Mouse (Mus musculus) neural tube, embryonic 13.5 days (tissue): Measurements from ENCODE around the gene Fis1. TPM values are rescaled to one million over a fixed set of nuclear protein-coding genes. Genes with fewer than 3 reads are reported as not detected.

Source experiments
- ATAC-seq: fragments of 200-750 bp; cut with Nextera tagmentation; 2 replicates; pipeline ENCODE4 v1.8.0; 2017; ENCODE audit warnings: low read depth, mild to moderate bottlenecking, moderate TSS enrichment, moderate library complexity
- H3K27ac ChIP-seq: fragments of 300-500 bp; sonication (generic); replicated peaks from 2 replicates; pipeline ENCODE4 v1.5.1; 2015; ENCODE audit warnings: moderate library complexity, mild to moderate bottlenecking, inconsistent platforms
- H3K27me3 ChIP-seq: fragments of 300-500 bp; sonication (generic); 2 replicates; pipeline ENCODE4 v1.6.1; 2015; ENCODE audit warnings: mild to moderate bottlenecking, inconsistent platforms
- H3K36me3 ChIP-seq: fragments of 300-500 bp; sonication (generic); 2 replicates; pipeline ENCODE4 v1.6.1; 2015; ENCODE audit warnings: mild to moderate bottlenecking, inconsistent platforms
- H3K4me1 ChIP-seq: fragments of 300-500 bp; sonication (generic); replicated peaks from 2 replicates; pipeline ENCODE4 v1.6.1; 2015; ENCODE audit warnings: inconsistent platforms
- H3K4me2 ChIP-seq: fragments of 300-500 bp; sonication (generic); 2 replicates; pipeline ENCODE4 v1.6.1; 2015; ENCODE audit warnings: inconsistent platforms, mild to moderate bottlenecking, moderate library complexity
- H3K4me3 ChIP-seq: fragments of 300-500 bp; sonication (generic); 2 replicates; pipeline ENCODE4 v1.5.1; 2015; ENCODE audit warnings: mild to moderate bottlenecking, inconsistent platforms
- H3K9ac ChIP-seq: fragments of 300-500 bp; sonication (generic); 2 replicates; pipeline ENCODE4 v1.6.1; 2015; ENCODE audit warnings: moderate library complexity, mild to moderate bottlenecking, inconsistent platforms
- H3K9me3 ChIP-seq: fragments of 300-500 bp; sonication (generic); 2 replicates; pipeline ENCODE4 v1.6.1; 2016; ENCODE audit warnings: inconsistent platforms
- WGBS: fragments of 180-500 bp; shearing (Covaris S2); methylation state at CpG from one replicate; pipeline ENCODE4 v1.1.7; 2015; 5-methylcytosine and 5-hydroxymethylcytosine counted together
- microRNA counts: library from miRNA; unstranded; fragments of <30 nt; microRNA quantifications from one replicate; lab custom pipeline; 2016
- microRNA-seq: library from miRNA; unstranded; fragments of <30 nt; microRNA quantifications from one replicate; pipeline ENCODE4, GENCODE M21; 2016
- polyA plus RNA-seq: library from polyadenylated mRNA; unstranded; fragments of >200 nt; fragmentation: Nextera tagmentation; extraction: Ambion mirVana; gene quantifications from 2 replicates; pipeline ENCODE4 v1.2.1, GENCODE M21; 2015

Fis1 gene
- polyA plus RNA-seq, 1 experiment from 2014 or later, result 376 TPM

DNA sequence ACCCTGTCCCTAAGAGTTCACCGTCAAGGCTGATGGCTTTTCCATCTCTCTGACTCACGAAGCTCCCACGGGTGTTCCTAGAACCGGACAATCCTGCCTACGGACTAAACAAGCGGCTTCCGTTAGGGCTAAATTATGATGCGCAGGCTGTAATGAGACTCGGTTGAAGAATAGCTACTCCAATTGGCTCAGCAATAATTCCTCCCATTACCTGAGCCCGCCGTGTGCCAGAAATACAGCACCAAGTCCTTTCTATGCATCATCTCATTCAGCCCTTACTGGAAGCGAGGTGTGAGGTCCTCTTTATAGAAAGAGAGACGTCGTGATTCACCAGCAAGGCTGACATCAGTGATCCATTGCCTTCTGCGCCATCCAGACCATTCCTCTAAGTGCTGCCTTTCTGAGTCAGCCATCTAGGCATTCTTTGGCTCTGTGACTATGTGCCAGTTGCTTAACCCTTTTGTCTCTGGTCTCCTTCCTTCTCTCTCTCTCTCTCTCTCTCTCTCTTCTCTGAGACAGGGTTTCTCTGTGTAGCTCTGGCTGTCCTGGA, 59.4 kb downstream of the Fis1 start:
- Histone ChIP-seq H3K27me3 (no peaks in the 10 kb centered on the region), H3K27ac (no peak overlapping the region), H3K9ac (no peak overlapping the region), H3K9me3 (no peaks in the 10 kb centered on the region), H3K4me3 (no peak overlapping the region), H3K4me2 (no peak overlapping the region), H3K4me1 (no peaks in the 10 kb centered on the region), H3K36me3 (no peaks in the 10 kb centered on the region)
- ATAC-seq, result no peak
- 73% methylated on average over 15 of the region's 15 CpGs for WGBS

MicroRNAs within 50 kb of the gene (microRNA counts, 519-probe panel; counts per million panel counts)
- not detected for microRNA mmu-miR-702 (lab: Ali Mortazavi, UCI)

Small RNA genes within 50 kb of the gene (microRNA-seq; reads per million reads assigned to microRNA genes)
- 37.9 reads per million, percentile 42 among the genes with 10 or more reads in this experiment for gene Mir702

Other genes starting within 250 kb of the Fis1 start
- 45.3 and 47.2 TPM in 2 replicates for gene Col26a1, start 70.1 kb upstream of the Fis1 start, polyA plus RNA-seq
- gene Ift22, start 45.1 kb upstream of the Fis1 start, polyA plus RNA-seq, result 112 and 124 TPM in 2 replicates
- 0.17 and 0.39 TPM in 2 replicates for gene Cldn15, start 13.3 kb downstream of the Fis1 start, polyA plus RNA-seq
- gene Plod3, start 33.7 kb downstream of the Fis1 start, polyA plus RNA-seq, result 34.5 and 41.7 TPM in 2 replicates
- gene Znhit1, start 34.7 kb downstream of the Fis1 start, polyA plus RNA-seq, result 91.3 and 110 TPM in 2 replicates
- 4.0 and 4.6 TPM in 2 replicates for gene Vgf, start 73.1 kb downstream of the Fis1 start, polyA plus RNA-seq
- 207 and 216 TPM in 2 replicates for gene Ap1s1, start 92.9 kb downstream of the Fis1 start, polyA plus RNA-seq
- gene Serpine1, start 119.0 kb downstream of the Fis1 start, polyA plus RNA-seq, result 0.25 TPM in 1 of 2 replicates, not detected in the other
- 2.1 and 2.9 TPM in 2 replicates for gene Trim56, start 162.9 kb downstream of the Fis1 start, polyA plus RNA-seq
- gene Muc3, start 196.0 kb downstream of the Fis1 start, polyA plus RNA-seq, result not detected in 2 replicates